Mouse (Mus musculus) G1E (cell line): ENCODE results near the gene Sumf2.

Experiments
- CTCF ChIP-seq: IDR thresholded peaks from 2 replicates; pipeline ENCODE4 v1.5.1; 2012; ENCODE audit warnings: low read depth, low read length, inconsistent platforms, mixed read lengths
- GATA1 ChIP-seq: IDR thresholded peaks from 2 replicates; pipeline ENCODE4 v1.6.1; 2012; ENCODE audit warnings: borderline replicate concordance, low read length, inconsistent platforms, mixed read lengths
- GATA2 ChIP-seq: IDR thresholded peaks from 2 replicates; pipeline ENCODE4 v1.6.1; 2012; ENCODE audit warnings: low read depth, low read length, inconsistent platforms, borderline replicate concordance
- POLR2AphosphoS5 ChIP-seq: IDR thresholded peaks from 2 replicates; pipeline ENCODE4 v1.6.1; 2012; ENCODE audit warnings: low read depth, low read length, inconsistent platforms; ENCODE audit not compliant: insufficient replicate concordance

DNA sequence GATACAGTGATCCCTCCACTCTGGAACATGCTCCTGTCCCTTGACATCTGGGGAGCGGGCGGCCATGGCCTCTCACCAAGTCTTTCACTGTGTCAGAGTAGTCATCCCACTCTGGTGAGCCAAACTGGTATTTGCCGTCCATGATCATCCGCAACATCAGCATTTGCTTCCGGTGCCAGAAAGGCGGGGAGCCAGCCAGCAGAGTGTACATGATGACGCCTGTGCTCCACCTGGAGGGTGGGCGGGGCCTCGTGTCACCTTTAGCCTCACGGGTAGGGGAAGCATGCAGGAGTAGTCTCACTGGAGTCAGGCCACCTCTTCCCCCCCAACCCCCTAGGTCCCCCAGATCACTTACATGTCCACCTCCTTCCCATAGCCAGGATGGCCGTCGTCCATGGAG is 19.1 kb downstream of the Sumf2 start:
- TF ChIP-seq CTCF (no peak), GATA2 (no peak), POLR2AphosphoS5 (no peak), GATA1 (no peak)
